Mouse (Mus musculus) retina, adult 2 months (tissue): ENCODE measurements around the gene Dennd2a.
"Not testable (repeated sequence)": the region's sequence is repeated elsewhere in the genome, so short reads cannot be mapped to it uniquely, and the experiment has no call there.

Source experiments
- DNase-seq: peaks from one replicate; pipeline ENCODE4 v3.0.0-alpha.2; 2012; ENCODE audit warnings: low read depth, low spot score

Dennd2a gene

GRCm38 (mm10) chr6:39451033-39451432 is 106.6 kb downstream of the Dennd2a start:
- no peak for DNase-seq

- DNase-seq, result no peak
These were observed 107.1 kb downstream of the Dennd2a start for GRCm38 (mm10) chr6:39450580-39450979.

- no peak for DNase-seq
These were observed 110.1 kb downstream of the Dennd2a start for GRCm38 (mm10) chr6:39447429-39448185.

- no peak for DNase-seq
These were observed 111.7 kb downstream of the Dennd2a start for GRCm38 (mm10) chr6:39445801-39446572.

- DNase-seq, result no peak
These were observed 114.8 kb downstream of the Dennd2a start for GRCm38 (mm10) chr6:39442786-39443287.

- DNase-seq, result no peak
These were observed 117.5 kb downstream of the Dennd2a start for GRCm38 (mm10) chr6:39440207-39440606.

- DNase-seq, result not testable (repeated sequence)
These were observed 120.1 kb downstream of the Dennd2a start for GRCm38 (mm10) chr6:39437519-39437918.

GRCm38 (mm10) chr6:39435875-39436274 is 121.8 kb downstream of the Dennd2a start:
- no peak for DNase-seq

- DNase-seq, result no peak
These were observed 122.7 kb downstream of the Dennd2a start for GRCm38 (mm10) chr6:39434886-39435492.

GRCm38 (mm10) chr6:39434111-39434885 is 123.4 kb downstream of the Dennd2a start:
- no peak for DNase-seq

- DNase-seq, result no peak
These were observed 124.0 kb downstream of the Dennd2a start for GRCm38 (mm10) chr6:39433701-39434100.

- no peak for DNase-seq
These were observed 124.5 kb downstream of the Dennd2a start for GRCm38 (mm10) chr6:39433174-39433573.

- no peak for DNase-seq
These were observed 126.9 kb downstream of the Dennd2a start for GRCm38 (mm10) chr6:39430722-39431121.

GRCm38 (mm10) chr6:39429007-39429788 is 128.5 kb downstream of the Dennd2a start:
- DNase-seq, result no peak

- DNase-seq, result no peak
These were observed 130.2 kb downstream of the Dennd2a start for GRCm38 (mm10) chr6:39427276-39428003.

- no peak for DNase-seq
These were observed 130.9 kb downstream of the Dennd2a start for GRCm38 (mm10) chr6:39426725-39427124.

GRCm38 (mm10) chr6:39425181-39425580 is 132.5 kb downstream of the Dennd2a start:
- no peak for DNase-seq

GRCm38 (mm10) chr6:39423686-39424085 is 134.0 kb downstream of the Dennd2a start:
- no peak for DNase-seq

GRCm38 (mm10) chr6:39423130-39423551 is 134.5 kb downstream of the Dennd2a start:
- no peak for DNase-seq

GRCm38 (mm10) chr6:39420867-39421266 is 136.8 kb downstream of the Dennd2a start:
- DNase-seq, result no peak
